Mouse (Mus musculus) urinary bladder, postnatal 10 days (tissue): ENCODE results near the gene Sox21.

ENCODE experiments used
- DNase-seq: peaks from one replicate; pipeline ENCODE4 v3.0.0; 2022; ENCODE audit warnings: low spot score

The Sox21 gene

DNA sequence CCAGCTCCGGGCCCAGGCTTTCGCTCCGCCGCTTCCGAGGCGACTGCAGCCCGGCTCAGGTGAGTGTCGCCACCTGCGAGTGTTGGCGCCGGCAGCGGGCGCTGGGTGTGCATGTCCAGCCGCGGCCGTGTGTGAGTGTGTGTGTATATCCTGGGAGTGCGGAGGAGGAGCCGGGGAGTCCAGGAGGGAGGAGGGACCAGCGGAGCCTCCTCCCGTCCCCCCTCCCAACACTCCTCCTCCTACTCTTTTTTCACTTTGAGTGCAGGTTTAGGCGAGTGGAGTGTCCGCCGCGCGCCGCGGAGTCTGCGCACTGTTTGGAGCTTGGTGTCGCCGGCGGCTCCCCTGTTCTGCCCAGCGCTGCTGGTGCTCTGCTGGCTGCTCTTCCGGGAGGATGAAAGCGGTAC lies at the start of gene Sox21:
Sox21 (minus strand) TSS at position 145 of the 404 bp plus-strand sequence.
- no peak for DNase-seq

- DNase-seq: no peak
These were observed 49.3 kb upstream of the Sox21 start for GRCm38 (mm10) chr14:118286096-118286495.

DNA sequence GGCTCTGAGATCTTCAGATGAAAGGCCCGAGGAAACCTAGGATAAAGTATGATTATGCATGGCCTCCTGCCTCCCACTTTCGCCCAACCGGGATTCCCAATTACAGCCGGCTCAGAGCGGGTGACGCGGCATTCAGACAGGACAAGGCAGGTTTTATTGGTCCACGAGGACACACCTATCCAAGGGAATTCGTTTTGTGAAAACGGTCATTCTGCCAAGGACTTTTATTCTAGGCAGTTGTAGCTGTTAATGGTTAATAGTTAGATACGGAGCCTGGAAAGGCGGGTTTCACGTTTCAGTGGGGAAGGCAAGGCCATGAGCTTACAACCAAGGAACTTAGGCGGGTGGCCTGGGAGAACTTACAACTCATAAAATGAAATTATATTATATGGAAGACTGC lies 46.1 kb upstream of the Sox21 start:
- DNase-seq: no peak

DNA sequence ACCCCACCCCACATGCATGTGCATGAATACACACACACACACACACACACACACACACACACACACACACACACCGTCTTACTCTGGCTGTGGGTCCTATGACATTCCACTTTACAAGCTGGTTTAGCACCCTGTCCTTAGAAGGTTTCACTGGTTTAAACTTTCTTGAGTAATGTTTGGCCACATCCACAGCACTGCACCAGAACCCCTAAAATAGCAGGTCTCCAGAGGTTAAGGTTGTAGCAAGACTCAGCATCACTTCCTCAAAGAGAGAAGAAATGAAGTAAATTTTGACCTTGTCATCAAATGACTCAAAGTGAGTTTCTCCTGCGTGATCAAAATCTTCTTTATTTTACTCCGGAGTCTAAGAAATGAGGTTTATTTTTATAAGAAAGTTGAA lies 45.4 kb upstream of the Sox21 start:
- DNase-seq: no peak

GRCm38 (mm10) chr14:118277704-118278498 lies 41.1 kb upstream of the Sox21 start:
- DNase-seq: no peak

- no peak for DNase-seq
These were observed 36.0 kb upstream of the Sox21 start for GRCm38 (mm10) chr14:118272594-118273555.

GRCm38 (mm10) chr14:118268849-118269248 lies 32.0 kb upstream of the Sox21 start:
- DNase-seq: no peak

DNA sequence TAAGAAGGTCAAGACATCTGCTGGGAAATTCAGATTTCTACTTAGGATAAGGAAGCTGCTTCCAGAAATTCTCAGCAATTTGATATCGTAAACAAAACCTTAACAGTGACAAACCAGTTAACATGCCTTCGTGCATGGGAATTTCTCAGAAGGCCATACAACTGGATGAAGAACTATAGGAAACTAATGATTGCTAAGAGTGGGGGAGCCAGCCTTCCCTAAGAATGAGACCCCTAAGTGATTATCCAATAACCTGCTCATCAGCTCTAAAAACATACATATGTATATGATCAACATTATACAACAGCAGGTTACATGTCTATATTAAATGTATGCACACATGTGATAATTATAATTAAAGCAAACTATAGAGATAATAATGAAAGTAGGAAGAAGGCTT lies 29.8 kb upstream of the Sox21 start, which contains the start of gene Gm9376:
Gm9376 (plus strand) TSS at position 301 of the 400 bp plus-strand sequence.
- DNase-seq: no peak

DNA sequence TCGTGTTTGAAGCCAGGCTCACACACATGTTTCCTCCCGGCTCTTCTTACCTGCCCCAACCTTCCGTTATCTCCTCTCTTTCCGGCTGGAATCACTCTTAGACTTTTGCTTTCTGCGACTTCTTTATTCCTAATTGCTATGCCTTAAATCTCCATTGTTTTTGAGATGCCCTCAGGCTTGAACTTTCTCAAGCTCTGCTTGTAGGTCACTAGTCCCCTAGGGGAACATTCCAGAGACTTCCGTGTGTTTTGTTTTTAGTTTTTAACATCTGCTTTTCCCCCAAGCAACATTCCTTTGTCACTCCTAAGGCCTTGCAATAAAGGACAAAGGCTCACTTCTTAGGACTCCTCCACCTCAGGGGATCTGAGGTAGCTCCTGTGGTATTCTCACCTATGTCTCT lies 16.6 kb upstream of the Sox21 start:
- DNase-seq: no peak

DNA sequence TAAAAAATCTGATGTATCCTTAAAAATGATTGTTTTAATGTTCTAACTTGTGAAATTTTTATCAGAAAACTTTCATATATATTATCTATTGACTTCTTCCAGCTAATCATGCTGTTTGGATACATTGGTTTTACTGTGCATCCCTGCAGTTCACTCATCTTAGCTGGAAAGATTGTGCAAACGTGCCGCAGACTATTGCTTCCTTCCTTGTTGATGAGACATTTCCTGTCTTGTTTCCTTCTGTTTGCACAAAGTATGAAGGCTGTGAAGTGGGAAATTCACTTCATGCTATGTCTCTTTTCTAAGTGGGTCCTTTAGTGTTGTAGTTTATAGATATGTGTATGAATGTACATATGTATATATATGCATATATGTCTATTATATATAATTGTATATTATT lies 4.6 kb upstream of the Sox21 start:
- DNase-seq: no peak

DNA sequence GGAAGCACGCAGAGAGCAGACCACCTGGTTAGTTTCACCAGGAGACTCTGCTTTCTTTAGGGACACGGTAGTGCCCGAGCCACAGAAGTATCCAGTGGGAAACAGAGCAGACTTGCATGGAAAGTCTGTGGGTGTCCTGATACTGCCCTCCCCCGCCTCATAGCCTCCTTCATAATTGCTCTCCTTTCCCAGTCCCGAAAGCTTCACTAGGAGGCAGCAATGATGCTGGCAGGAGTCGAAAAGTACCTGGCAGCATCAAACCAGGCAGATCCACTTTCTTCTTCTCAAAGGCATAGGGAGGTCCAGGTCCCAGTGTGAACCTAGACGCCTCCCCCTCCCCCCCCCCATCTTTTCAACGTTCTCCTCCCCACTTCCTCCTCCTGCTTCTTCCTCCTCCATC lies 2.5 kb upstream of the Sox21 start:
- no peak for DNase-seq

DNA sequence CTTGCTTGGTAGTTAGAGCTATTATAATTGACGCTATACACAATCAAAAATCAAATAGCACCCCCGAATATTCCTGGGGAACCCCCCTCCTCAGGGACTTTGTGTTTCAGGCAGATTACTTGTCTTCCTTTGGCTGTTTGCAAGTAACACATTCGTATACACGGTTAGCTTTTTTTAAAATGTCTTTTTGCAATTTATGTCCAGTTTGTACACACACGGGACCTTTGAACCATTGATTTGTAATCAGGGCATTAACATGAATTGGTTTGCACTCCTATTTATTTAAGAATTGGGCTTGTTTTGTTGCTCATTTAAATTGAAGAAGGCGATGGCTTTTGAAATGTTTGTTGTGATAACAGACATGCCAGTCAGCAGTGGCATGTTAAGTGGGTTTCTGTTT lies 956 bp upstream of the Sox21 start:
- no peak for DNase-seq

DNA sequence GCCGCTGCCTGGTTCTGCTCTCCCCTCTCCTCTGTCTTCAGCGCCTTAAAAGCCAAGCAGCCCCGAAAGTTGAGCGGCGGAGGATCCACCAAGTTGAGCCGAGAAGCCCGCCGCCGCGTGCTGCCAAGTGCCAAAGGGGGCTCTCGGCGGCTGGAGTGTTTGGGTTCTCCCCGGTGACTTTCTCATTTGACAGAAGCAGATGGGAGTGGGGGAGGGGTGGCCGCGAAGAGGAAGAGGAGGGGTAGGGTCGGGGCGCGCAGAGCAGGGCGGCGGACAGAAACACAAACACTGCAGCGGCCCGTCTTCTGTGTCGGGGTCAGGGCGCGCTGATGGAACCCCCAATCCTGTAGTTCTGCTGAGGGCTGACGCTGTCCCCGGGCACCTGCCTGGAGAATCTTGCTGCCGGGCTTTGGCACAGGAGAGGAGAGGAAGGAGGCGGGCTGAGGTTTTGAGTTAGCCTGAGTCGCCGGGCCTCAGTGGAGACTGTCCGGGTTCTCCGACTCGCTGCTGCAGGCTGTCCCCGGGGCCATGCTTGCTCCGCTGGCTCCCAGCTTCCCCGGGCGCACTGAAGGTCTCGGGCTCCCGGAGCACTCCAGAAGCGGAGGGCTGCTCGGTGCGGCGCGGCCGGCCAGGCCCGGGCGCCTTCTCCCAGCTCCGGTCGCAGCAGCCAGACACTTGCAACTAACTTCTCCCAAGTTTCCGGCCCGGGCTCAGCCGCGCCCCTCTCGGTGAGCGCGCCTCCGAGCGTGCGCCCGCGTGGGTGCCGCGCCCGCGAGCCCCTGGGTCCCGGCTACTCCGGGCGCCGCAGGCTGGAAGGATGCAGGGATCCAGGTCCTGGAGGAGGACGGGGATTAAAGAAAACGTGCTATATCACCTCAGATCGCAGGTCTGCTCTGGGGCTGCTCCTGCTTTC lies 601 bp downstream of the Sox21 start:
- DNase-seq: no peak

- DNase-seq: no peak
These were observed 1.4 kb downstream of the Sox21 start for GRCm38 (mm10) chr14:118235361-118235972.

DNA sequence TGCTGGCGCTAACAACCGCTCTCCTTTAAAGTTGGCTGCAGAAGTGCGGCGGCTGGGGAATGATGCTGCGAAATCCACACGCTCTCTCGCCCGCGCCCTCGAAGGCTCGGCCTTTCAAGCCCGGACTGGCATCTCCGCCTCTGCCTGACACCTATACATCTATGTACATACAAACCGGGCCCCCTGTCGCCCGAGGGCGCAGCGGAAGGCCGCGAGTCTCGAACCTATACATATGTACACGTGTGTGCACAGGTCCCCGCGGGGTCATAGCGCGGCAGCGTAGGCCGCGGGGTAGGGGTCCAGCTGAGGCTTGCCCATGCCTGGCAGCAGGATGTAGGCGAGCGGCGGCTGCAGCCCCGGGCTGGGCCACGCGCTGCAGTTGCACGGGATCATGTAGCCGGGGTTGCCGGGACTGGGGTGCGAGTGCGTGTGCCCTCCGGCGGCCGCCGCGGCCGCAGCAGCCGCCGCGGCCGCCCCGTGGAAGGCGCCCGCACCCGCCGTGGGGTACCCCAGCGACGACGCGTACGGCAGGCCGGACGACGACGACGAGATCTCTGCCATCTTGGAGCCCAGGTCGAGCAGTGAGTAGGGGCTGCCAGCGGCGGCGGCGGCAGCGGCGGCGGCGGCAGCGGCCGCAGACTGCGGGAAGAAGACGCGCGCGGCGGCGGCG lies 2.2 kb downstream of the Sox21 start:
- DNase-seq: no peak

GRCm38 (mm10) chr14:118233786-118234540 lies 2.9 kb downstream of the Sox21 start:
- DNase-seq: no peak

- no peak for DNase-seq
These were observed 4.4 kb downstream of the Sox21 start for GRCm38 (mm10) chr14:118232381-118232970.

GRCm38 (mm10) chr14:118226471-118227155 lies 10.2 kb downstream of the Sox21 start:
- no peak for DNase-seq

DNA sequence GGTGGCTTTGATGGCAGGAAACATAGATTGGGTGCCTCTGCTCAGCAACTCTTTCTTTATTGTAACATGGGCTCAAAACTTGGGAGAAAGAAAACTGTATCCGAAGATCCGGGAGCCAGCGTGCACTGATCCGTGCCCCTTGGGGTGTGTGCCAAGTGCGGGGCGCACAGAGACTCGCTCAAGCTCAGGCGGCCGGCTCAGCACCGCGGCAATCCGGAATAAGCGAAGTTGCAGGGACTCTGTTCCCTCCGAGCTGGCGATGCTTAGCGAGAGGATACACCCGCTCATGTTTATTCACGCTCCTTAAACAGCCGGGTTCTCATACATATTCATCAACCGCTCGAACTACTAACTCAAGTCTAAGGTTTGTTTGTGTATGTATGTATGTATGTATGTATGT lies 10.9 kb downstream of the Sox21 start:
- DNase-seq: no peak
